Mouse (Mus musculus): ENCODE results near the gene Susd3. TPM values are rescaled to one million over a fixed set of nuclear protein-coding genes. Genes with fewer than 3 reads are reported as not detected.

Gene Susd3
- polyA plus RNA-seq, 1 experiment from 2014 or later, result 2.2 TPM

DNA sequence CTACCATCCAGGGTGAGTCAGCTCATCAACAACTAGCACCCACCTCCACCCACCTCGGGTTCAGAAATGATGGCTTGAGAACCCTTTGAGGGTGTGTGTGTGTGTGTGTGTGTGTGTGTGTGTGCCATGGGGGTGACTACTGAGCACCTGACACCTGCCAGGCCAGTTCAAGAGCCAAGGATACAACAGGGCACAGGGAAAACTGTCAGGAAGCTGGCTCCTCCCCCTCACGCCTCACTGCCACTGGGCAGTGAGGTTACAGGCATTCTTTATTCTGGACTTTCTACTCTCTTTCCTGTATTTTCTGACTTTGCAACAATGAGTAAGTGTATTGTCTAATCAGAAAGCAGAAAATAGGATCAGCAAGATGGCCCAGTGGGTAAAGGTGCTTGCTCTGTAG, 1.1 kb upstream of the Susd3 start:
- no peaks in the 10 kb centered on the region for H3K9me3 ChIP-seq (ENCODE audit: control insufficient read depth, low read length)
- ATAC-seq (ENCODE audit: low read depth), result no peak
- no peak overlapping the region for H3K4me3 ChIP-seq (ENCODE audit: low read length)
- H3K4me2 ChIP-seq (ENCODE audit: low read depth, low read length), result no peak overlapping the region
- H3K27ac ChIP-seq (ENCODE audit: low read length), result no peak overlapping the region
- peaks cover 22% of the 10 kb centered on the region for H3K27me3 ChIP-seq (ENCODE audit: control insufficient read depth, insufficient read depth, low read depth, low read length)
- no peaks in the 10 kb centered on the region for H3K36me3 ChIP-seq (ENCODE audit: control insufficient read depth, insufficient read depth, low read length)
- WGBS, result 66% methylated on average over 2 of the region's 2 CpGs
- H3K9ac ChIP-seq (ENCODE audit: low read length), result no peak overlapping the region
- H3K4me1 ChIP-seq (replicated peaks; ENCODE audit: control insufficient read depth, insufficient read depth, low read length), result peaks cover 6% of the 10 kb centered on the region; the same call in 1 of the 2 replicates

DNA sequence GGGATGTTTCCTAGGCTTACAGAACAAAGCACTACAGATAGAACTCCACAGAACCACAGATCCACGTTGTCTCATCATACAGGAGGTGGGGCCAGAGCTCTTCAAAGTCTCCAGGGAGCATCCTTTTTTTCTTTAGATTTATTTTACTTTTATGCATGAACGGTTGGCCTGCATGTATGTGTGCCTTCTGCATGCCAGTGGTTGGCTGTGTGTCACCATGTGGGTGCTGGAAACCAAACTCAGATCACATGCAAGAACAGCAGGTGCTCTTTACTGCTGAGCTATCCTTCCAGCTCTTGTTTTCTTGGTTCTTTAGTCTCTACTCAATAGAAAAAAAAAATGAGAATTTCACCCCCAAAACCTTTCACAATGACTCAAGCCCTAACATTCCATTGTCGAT, 417 bp upstream of the Susd3 start:
- peaks cover 6% of the 10 kb centered on the region; the same call in 1 of the 2 replicates for H3K4me1 ChIP-seq (replicated peaks; ENCODE audit: control insufficient read depth, insufficient read depth, low read length)
- no peaks in the 10 kb centered on the region for H3K36me3 ChIP-seq (ENCODE audit: control insufficient read depth, insufficient read depth, low read length)
- no peak for ATAC-seq (ENCODE audit: low read depth)
- WGBS, result 42% methylated on average over 3 of the region's 3 CpGs
- H3K27ac ChIP-seq (ENCODE audit: low read length), result no peak overlapping the region
- no peak overlapping the region for H3K4me3 ChIP-seq (ENCODE audit: low read length)
- no peak overlapping the region for H3K4me2 ChIP-seq (ENCODE audit: low read depth, low read length)
- no peak overlapping the region for H3K9ac ChIP-seq (ENCODE audit: low read length)
- H3K9me3 ChIP-seq (ENCODE audit: control insufficient read depth, low read length), result no peaks in the 10 kb centered on the region
- H3K27me3 ChIP-seq (ENCODE audit: control insufficient read depth, insufficient read depth, low read depth, low read length), result peaks cover 22% of the 10 kb centered on the region

DNA sequence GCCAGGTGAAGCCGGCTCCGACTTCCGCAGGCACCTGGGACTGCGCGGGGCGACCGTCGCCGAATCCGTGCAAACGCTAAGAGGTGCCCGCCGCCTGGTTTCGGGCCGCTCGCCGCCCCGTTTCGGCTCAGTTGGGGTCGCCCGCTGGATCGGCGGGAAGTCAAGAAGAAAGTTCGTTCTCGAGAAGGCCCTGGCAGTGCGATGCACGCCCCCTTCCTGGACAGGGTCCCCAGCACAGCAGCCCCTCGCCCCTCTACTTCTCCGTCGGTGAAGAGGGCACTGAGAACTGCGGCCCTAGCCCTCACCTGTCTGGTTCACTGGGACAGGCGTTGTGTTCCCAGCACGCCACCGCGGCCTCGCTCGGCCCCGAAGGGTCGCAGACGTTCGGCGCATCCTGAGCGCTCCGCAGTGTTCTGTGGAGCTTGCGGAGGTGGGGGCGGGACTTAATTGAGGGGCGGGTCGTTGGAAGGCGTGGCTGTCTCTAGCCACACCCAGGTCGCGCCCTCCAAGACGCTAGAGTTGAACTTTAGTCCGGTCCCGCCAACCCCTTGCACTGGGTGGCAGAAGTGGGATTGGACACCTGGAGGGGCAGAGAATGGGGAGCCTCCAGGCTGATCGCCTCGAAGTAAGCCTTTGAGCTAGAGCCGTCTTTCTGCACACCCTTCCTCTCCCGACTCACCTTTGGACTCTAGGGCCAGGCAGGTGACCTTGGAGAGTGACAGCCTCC, 603 bp downstream of the Susd3 start:
- no peak overlapping the region for H3K9ac ChIP-seq (ENCODE audit: low read length)

DNA sequence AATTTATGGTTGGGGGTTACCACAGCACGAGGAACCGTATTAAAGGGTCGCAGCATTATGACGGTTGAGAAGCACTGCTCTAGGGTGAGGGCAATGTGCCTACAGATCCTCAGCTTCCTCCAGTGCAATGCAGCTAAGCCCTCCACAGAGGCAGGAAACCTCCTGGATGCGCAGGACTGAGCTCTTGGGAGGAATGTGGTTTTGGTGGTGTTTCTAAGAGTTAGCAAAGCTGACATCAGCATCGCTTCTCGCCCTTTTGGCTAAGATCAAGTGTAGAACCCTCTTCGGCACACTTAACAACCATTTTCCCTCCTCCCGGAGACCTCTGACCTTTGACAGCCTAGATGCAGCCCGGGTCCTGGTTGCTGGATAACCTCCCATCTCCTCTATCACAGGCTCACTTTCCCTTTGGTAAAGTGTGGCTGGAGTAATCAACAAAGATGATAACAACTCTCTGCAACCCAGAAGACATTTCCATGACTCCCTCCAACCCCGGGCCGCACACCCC, 1.2 kb downstream of the Susd3 start:
- peaks cover 22% of the 10 kb centered on the region for H3K27me3 ChIP-seq (ENCODE audit: control insufficient read depth, insufficient read depth, low read depth, low read length)
- no peak for ATAC-seq (ENCODE audit: low read depth)
- no peaks in the 10 kb centered on the region for H3K36me3 ChIP-seq (ENCODE audit: control insufficient read depth, insufficient read depth, low read length)
- peak overlapping the region; percentile 45 for H3K4me3 ChIP-seq (ENCODE audit: low read length)
- no peaks in the 10 kb centered on the region for H3K9me3 ChIP-seq (ENCODE audit: control insufficient read depth, low read length)
- peak overlapping the region; percentile 82 for H3K4me2 ChIP-seq (ENCODE audit: low read depth, low read length)
- H3K27ac ChIP-seq (ENCODE audit: low read length), result no peak overlapping the region
- WGBS, result 31% methylated on average over 12 of the region's 12 CpGs
- H3K9ac ChIP-seq (ENCODE audit: low read length), result no peak overlapping the region
- H3K4me1 ChIP-seq (replicated peaks; ENCODE audit: control insufficient read depth, insufficient read depth, low read length), result peaks cover 6% of the 10 kb centered on the region; the same call in 1 of the 2 replicates

More for the DNA sequence above, 603 bp downstream of the Susd3 start:
- peak overlapping the region; percentile 82 for H3K4me2 ChIP-seq (ENCODE audit: low read depth, low read length)
- H3K27me3 ChIP-seq (ENCODE audit: control insufficient read depth, insufficient read depth, low read depth, low read length), result peaks cover 22% of the 10 kb centered on the region
- no peaks in the 10 kb centered on the region for H3K36me3 ChIP-seq (ENCODE audit: control insufficient read depth, insufficient read depth, low read length)
- peak; percentile 66 for ATAC-seq (ENCODE audit: low read depth)
- peak overlapping the region; percentile 45 for H3K4me3 ChIP-seq (ENCODE audit: low read length)
- 2% methylated on average over 58 of the region's 58 CpGs for WGBS
- no peak overlapping the region for H3K27ac ChIP-seq (ENCODE audit: low read length)
- H3K4me1 ChIP-seq (replicated peaks; ENCODE audit: control insufficient read depth, insufficient read depth, low read length), result peaks cover 6% of the 10 kb centered on the region; the same call in 1 of the 2 replicates
- no peaks in the 10 kb centered on the region for H3K9me3 ChIP-seq (ENCODE audit: control insufficient read depth, low read length)

DNA sequence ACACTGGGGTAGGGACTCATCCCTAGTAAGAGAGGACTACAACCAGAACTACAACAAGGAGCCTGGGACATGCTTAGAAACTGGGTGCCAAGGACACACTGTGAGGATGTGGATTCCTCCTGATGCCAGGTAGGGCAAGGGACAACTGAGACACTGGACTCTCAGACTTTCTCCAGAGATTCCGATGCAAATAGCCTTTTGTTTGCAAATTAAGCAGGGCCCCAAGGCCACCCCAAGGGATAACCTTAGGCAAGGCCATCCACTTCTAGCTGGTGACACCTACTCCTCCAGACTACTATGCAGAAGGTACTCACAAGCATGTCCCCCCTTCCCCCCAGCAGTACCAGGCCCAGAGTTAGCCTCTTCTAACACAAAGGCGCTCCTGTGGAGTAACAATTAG, 1.9 kb downstream of the Susd3 start:
- Histone ChIP-seq H3K27me3 (ENCODE audit: control insufficient read depth, insufficient read depth, low read depth, low read length) (peaks cover 22% of the 10 kb centered on the region), H3K9me3 (ENCODE audit: control insufficient read depth, low read length) (no peaks in the 10 kb centered on the region), H3K36me3 (ENCODE audit: control insufficient read depth, insufficient read depth, low read length) (no peaks in the 10 kb centered on the region), H3K4me1 (replicated peaks; ENCODE audit: control insufficient read depth, insufficient read depth, low read length) (peaks cover 6% of the 10 kb centered on the region; the same call in 1 of the 2 replicates), H3K4me3 (ENCODE audit: low read length) (no peak overlapping the region), H3K9ac (ENCODE audit: low read length) (no peak overlapping the region), H3K4me2 (ENCODE audit: low read depth, low read length) (no peak overlapping the region), H3K27ac (ENCODE audit: low read length) (no peak overlapping the region)
- 86% methylated on average over 2 of the region's 2 CpGs for WGBS
- ATAC-seq (ENCODE audit: low read depth), result no peak

DNA sequence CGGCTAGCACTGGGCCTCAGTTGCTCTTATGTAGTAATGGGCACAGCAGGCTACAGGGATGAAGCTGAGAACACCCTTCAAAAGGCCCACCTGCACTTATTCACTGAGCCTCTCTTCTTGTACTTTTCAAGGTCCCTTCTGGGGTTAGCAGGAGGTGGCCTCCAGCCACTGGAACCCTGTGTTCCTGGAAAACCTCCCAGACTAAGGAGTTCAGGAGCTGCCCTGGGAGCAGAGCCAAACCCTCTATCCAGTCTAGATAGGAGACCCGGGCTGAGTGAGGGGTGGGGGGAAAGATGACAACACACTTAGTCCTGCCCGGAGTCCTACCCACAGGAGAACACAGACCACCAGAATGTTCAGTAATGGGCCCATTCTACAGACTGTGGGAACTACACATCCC, 2.5 kb downstream of the Susd3 start:
- Histone ChIP-seq H3K4me3 (ENCODE audit: low read length) (no peak overlapping the region), H3K27me3 (ENCODE audit: control insufficient read depth, insufficient read depth, low read depth, low read length) (peaks cover 22% of the 10 kb centered on the region), H3K9me3 (ENCODE audit: control insufficient read depth, low read length) (no peaks in the 10 kb centered on the region), H3K9ac (ENCODE audit: low read length) (no peak overlapping the region), H3K4me1 (replicated peaks; ENCODE audit: control insufficient read depth, insufficient read depth, low read length) (peaks cover 6% of the 10 kb centered on the region; the same call in 1 of the 2 replicates), H3K4me2 (ENCODE audit: low read depth, low read length) (no peak overlapping the region), H3K27ac (ENCODE audit: low read length) (no peak overlapping the region), H3K36me3 (ENCODE audit: control insufficient read depth, insufficient read depth, low read length) (no peaks in the 10 kb centered on the region)
- 58% methylated on average over 3 of the region's 3 CpGs for WGBS
- ATAC-seq (ENCODE audit: low read depth), result no peak

DNA sequence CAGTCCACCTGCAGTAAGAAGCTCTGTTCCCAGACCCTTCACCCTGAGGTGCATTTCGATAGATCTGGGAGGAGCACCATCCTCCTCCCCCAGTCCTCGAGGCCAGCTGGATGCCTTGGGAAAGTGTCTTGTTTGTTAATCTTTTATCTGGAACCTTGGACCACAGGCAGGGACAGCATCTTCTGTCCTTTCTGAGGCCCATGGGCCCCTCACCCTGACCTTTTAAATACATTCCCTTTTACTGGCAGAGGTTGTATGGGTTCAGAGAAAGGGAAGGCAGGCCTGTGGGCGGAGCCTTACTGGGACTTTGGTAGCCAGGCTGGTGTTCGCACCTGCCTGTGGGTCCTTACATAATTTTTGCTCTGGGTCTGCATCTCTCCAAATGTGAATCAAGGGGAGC, 3.3 kb downstream of the Susd3 start:
- Histone ChIP-seq H3K9ac (ENCODE audit: low read length) (no peak overlapping the region), H3K9me3 (ENCODE audit: control insufficient read depth, low read length) (no peaks in the 10 kb centered on the region), H3K4me3 (ENCODE audit: low read length) (no peak overlapping the region), H3K4me2 (ENCODE audit: low read depth, low read length) (no peak overlapping the region), H3K27ac (ENCODE audit: low read length) (no peak overlapping the region), H3K36me3 (ENCODE audit: control insufficient read depth, insufficient read depth, low read length) (no peaks in the 10 kb centered on the region), H3K4me1 (replicated peaks; ENCODE audit: control insufficient read depth, insufficient read depth, low read length) (peaks cover 6% of the 10 kb centered on the region; the same call in 1 of the 2 replicates), H3K27me3 (ENCODE audit: control insufficient read depth, insufficient read depth, low read depth, low read length) (peaks cover 22% of the 10 kb centered on the region)
- 57% methylated on average over 4 of the region's 4 CpGs for whole genome bisulfite sequencing
- no peak for ATAC-seq (ENCODE audit: low read depth)

DNA sequence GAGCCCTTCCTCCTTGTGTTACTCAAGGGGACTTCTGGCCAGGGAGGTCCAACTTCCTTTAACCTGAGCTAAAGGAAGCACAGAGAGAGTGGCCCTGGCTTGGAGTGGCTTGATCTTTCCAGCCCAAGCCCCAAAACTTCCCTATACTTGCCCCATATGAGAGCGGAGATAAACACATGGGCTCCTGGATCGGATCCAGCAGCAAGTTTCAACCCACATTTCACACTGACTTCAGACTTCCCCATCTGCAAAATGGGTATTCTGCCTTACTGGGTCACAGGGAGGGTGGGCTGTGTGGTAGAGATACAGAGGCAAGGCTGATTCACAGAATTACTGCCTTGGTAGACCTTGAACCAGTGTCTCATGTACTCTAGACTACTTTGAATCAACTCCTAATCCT, 5.0 kb downstream of the Susd3 start:
- no peak for ATAC-seq (ENCODE audit: low read depth)
- no peak overlapping the region for H3K9ac ChIP-seq (ENCODE audit: low read length)
- 76% methylated on average over 2 of the region's 2 CpGs for WGBS
- no peak overlapping the region for H3K4me3 ChIP-seq (ENCODE audit: low read length)
- no peaks in the 10 kb centered on the region for H3K9me3 ChIP-seq (ENCODE audit: control insufficient read depth, low read length)
- peaks cover 6% of the 10 kb centered on the region; the same call in 1 of the 2 replicates for H3K4me1 ChIP-seq (replicated peaks; ENCODE audit: control insufficient read depth, insufficient read depth, low read length)
- no peak overlapping the region for H3K27ac ChIP-seq (ENCODE audit: low read length)
- H3K4me2 ChIP-seq (ENCODE audit: low read depth, low read length), result no peak overlapping the region
- no peaks in the 10 kb centered on the region for H3K36me3 ChIP-seq (ENCODE audit: control insufficient read depth, insufficient read depth, low read length)
- H3K27me3 ChIP-seq (ENCODE audit: control insufficient read depth, insufficient read depth, low read depth, low read length), result peaks cover 18% of the 10 kb centered on the region

DNA sequence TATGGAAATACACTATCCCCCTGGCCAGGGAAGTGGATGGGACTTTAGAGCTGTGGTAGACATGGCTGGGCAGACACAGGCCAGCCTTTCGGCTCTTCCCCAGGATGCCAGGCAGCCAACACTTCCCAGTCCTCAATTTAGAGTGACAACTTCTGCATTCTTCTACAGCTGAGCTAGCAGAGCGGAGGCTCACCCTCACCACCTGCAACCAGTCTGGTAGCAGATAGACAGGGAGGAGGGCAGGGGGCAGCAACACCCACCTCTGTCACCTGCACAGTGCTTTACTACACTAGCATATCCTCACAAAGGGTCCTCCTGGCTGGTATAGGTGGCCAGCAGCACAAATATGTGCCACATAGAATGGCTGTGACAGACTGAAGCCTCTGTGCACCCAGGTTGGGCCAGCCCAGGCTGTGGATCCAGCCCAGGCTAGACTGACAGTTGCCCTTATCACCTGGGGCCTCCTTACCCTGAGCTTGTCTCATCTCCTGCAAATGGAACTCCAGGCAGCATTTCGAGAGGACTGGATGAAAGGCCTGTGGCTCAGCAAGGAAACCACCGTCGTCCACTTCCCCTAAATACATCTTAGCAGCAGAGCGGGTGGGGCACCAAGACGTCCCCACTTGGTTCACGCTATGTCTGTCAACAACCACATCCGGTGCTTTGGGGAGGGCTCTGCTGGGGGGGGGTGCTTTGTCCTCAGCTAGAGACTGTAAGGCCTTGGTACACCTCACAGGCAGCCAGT, 6.0 kb downstream of the Susd3 start:
- Histone ChIP-seq H3K27ac (ENCODE audit: low read length) (no peak overlapping the region), H3K4me2 (ENCODE audit: low read depth, low read length) (no peak overlapping the region), H3K4me3 (ENCODE audit: low read length) (no peak overlapping the region), H3K9ac (ENCODE audit: low read length) (no peak overlapping the region), H3K36me3 (ENCODE audit: control insufficient read depth, insufficient read depth, low read length) (no peaks in the 10 kb centered on the region), H3K9me3 (ENCODE audit: control insufficient read depth, low read length) (no peaks in the 10 kb centered on the region), H3K4me1 (replicated peaks; ENCODE audit: control insufficient read depth, insufficient read depth, low read length) (no peaks in the 10 kb centered on the region), H3K27me3 (ENCODE audit: control insufficient read depth, insufficient read depth, low read depth, low read length) (peaks cover 8% of the 10 kb centered on the region; the same call in 1 of the 2 replicates)
- 38% methylated on average over 9 of the region's 9 CpGs for WGBS
- peak; percentile 59; the same call in 1 of the 2 replicates for ATAC-seq (ENCODE audit: low read depth)
